Mouse (Mus musculus): ENCODE measurements at regions not wholly inside any gene's neighbourhood (a gene's known extent, or its start where the extent isn't known, plus 50 kb on each side); places are given as distances from the start of the nearest gene placed in this dataset.

DNA sequence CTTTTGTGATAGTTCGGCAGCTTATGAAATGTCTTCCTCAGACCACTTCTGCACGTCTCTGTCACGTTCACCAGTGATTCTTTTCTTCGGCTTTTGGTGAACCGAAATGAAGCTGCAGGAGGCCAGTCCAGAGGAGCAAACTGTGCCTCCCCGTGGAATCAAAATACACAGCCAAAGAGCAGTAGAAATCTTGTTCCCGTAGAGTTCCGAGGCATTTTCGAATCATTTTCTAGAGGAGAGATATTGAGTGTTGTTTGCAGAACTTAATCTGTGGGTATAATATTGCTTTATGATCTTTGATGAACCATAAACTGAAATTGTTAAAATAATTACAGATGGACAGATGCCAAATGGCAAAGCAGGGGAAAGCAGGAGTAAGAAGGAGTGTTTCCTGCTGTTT, 52.4 kb upstream of the Akirin2 start:
- no peak for TF ChIP-seq CTCF (IDR thresholded peaks at IDR 0.05; ENCODE audit: extremely low read depth, insufficient read depth, insufficient read length, insufficient replicate concordance)
- TF ChIP-seq POLR2A (IDR thresholded peaks at IDR 0.05; ENCODE audit: low read depth, low read length) = no peak

All from spleen, adult 2 months (tissue).